In genomic region chr3:95865571-95865970, GRCm38 (mm10) we compare ENCODE assay signal across 14 mouse cellular contexts.
"Had no signal": no experiment of that assay in that cellular context is flagged by ENCODE, and none has a peak within 500 bp of the region (broad histone marks: within the 10 kb centered on the region; RNA-seq: fewer than 3 reads in every experiment).

No protein-coding gene starts in this region.

- DNase-seq: lung, embryonic 14.5 days; lung, postnatal 10 days; lung, postnatal 4 days; retina, postnatal 1 day; right cerebral cortex, postnatal 4 days; spleen, adult 18-20 months; thymus, postnatal 36 days had no signal

- H3K27me3 ChIP-seq: kidney, embryonic 15.5 days; limb, embryonic 15.5 days; liver, embryonic 15.5 days; midbrain, embryonic 15.5 days; neural tube, embryonic 13.5 days; stomach, embryonic 15.5 days had no signal

- H3K9ac ChIP-seq: kidney, embryonic 15.5 days; limb, embryonic 15.5 days; liver, embryonic 15.5 days; lung, embryonic 14.5 days; midbrain, embryonic 15.5 days; neural tube, embryonic 13.5 days; stomach, embryonic 15.5 days had no signal

- ATAC-seq: midbrain, embryonic 15.5 days had no signal

- H3K27ac ChIP-seq: kidney, embryonic 15.5 days; limb, embryonic 15.5 days; liver, embryonic 15.5 days; midbrain, embryonic 10.5 days; midbrain, embryonic 15.5 days; neural tube, embryonic 13.5 days; stomach, embryonic 15.5 days had no signal

- H3K4me3 ChIP-seq: kidney, embryonic 15.5 days; limb, embryonic 15.5 days; liver, embryonic 15.5 days; midbrain, embryonic 10.5 days; midbrain, embryonic 15.5 days; neural tube, embryonic 13.5 days; stomach, embryonic 15.5 days had no signal

- H3K4me2 ChIP-seq: kidney, embryonic 15.5 days; limb, embryonic 15.5 days; liver, embryonic 15.5 days; lung, embryonic 14.5 days; midbrain, embryonic 15.5 days; neural tube, embryonic 13.5 days; stomach, embryonic 15.5 days had no signal

- H3K4me1 ChIP-seq: stomach, embryonic 15.5 days had no signal

- H3K9me3 ChIP-seq: kidney, embryonic 15.5 days; limb, embryonic 15.5 days; liver, embryonic 15.5 days; midbrain, embryonic 10.5 days; midbrain, embryonic 15.5 days; neural tube, embryonic 13.5 days; stomach, embryonic 15.5 days had no signal
